Mouse (Mus musculus): ENCODE measurements around the gene Pacsin2. TPM values are rescaled to one million over a fixed set of nuclear protein-coding genes. Genes with fewer than 3 reads are reported as not detected.
A peak's percentile ranks its signal among the peaks of the same experiment; 100 is the strongest.
"Not testable (repeated sequence)": the region's sequence is repeated elsewhere in the genome, so short reads cannot be mapped to it uniquely, and the experiment has no call there.

Pacsin2 gene
- total and polyA plus RNA-seq, 3 experiments = 28.9 to 111 (median 76.7) TPM

- DNase-seq = peak; percentile 21
These were observed 39.1 kb downstream of the Pacsin2 start for GRCm38 (mm10) chr15:83425277-83425676.

GRCm38 (mm10) chr15:83423589-83424384 lies 40.6 kb downstream of the Pacsin2 start:
- no peak for DNase-seq

- DNase-seq = no peak
These were observed 42.0 kb downstream of the Pacsin2 start for GRCm38 (mm10) chr15:83422299-83422981.

GRCm38 (mm10) chr15:83419562-83419961 lies 44.8 kb downstream of the Pacsin2 start:
- DNase-seq = no peak

GRCm38 (mm10) chr15:83418685-83419084 lies 45.7 kb downstream of the Pacsin2 start:
- DNase-seq = no peak

GRCm38 (mm10) chr15:83417916-83418315 lies 46.5 kb downstream of the Pacsin2 start:
- DNase-seq = peak; percentile 56

- peak; percentile 65 for DNase-seq
These were observed 47.0 kb downstream of the Pacsin2 start for GRCm38 (mm10) chr15:83417407-83417806.

GRCm38 (mm10) chr15:83415391-83415790 lies 49.0 kb downstream of the Pacsin2 start:
- DNase-seq = no peak

- DNase-seq = no peak
These were observed 52.8 kb downstream of the Pacsin2 start for GRCm38 (mm10) chr15:83411616-83412015.

- no peak for DNase-seq
These were observed 53.7 kb downstream of the Pacsin2 start for GRCm38 (mm10) chr15:83410735-83411134.

- peak; percentile 82 for DNase-seq
These were observed 54.1 kb downstream of the Pacsin2 start for GRCm38 (mm10) chr15:83410270-83410669.

- no peak for DNase-seq
These were observed 55.5 kb downstream of the Pacsin2 start for GRCm38 (mm10) chr15:83408692-83409442.

- no peak for DNase-seq
These were observed 56.2 kb downstream of the Pacsin2 start for GRCm38 (mm10) chr15:83408216-83408615.

GRCm38 (mm10) chr15:83407502-83407901 lies 56.9 kb downstream of the Pacsin2 start:
- no peak for DNase-seq

GRCm38 (mm10) chr15:83405866-83406265 lies 58.5 kb downstream of the Pacsin2 start:
- DNase-seq = not testable (repeated sequence)

- peak; percentile 64 for DNase-seq
These were observed 60.4 kb downstream of the Pacsin2 start for GRCm38 (mm10) chr15:83404008-83404407.

GRCm38 (mm10) chr15:83403016-83403415 lies 61.4 kb downstream of the Pacsin2 start:
- no peak for DNase-seq

- DNase-seq = no peak
These were observed 71.7 kb downstream of the Pacsin2 start for GRCm38 (mm10) chr15:83392722-83393121.

- peak; percentile 48 for DNase-seq
These were observed 76.5 kb downstream of the Pacsin2 start for GRCm38 (mm10) chr15:83387911-83388310.

- no peak for DNase-seq
These were observed 80.8 kb downstream of the Pacsin2 start for GRCm38 (mm10) chr15:83383633-83384032.

- DNase-seq = no peak
These were observed 81.3 kb downstream of the Pacsin2 start for GRCm38 (mm10) chr15:83383136-83383535.

GRCm38 (mm10) chr15:83382467-83382866 lies 81.9 kb downstream of the Pacsin2 start:
- DNase-seq = no peak

GRCm38 (mm10) chr15:83377153-83377552 lies 87.3 kb downstream of the Pacsin2 start:
- no peak for DNase-seq

All from adrenal gland, adult 2 months (tissue).